Mouse (Mus musculus): ENCODE measurements at regions not wholly inside any gene's neighbourhood (a gene's known extent, or its start where the extent isn't known, plus 50 kb on each side); places are given as distances from the start of the nearest gene placed in this dataset.

DNA sequence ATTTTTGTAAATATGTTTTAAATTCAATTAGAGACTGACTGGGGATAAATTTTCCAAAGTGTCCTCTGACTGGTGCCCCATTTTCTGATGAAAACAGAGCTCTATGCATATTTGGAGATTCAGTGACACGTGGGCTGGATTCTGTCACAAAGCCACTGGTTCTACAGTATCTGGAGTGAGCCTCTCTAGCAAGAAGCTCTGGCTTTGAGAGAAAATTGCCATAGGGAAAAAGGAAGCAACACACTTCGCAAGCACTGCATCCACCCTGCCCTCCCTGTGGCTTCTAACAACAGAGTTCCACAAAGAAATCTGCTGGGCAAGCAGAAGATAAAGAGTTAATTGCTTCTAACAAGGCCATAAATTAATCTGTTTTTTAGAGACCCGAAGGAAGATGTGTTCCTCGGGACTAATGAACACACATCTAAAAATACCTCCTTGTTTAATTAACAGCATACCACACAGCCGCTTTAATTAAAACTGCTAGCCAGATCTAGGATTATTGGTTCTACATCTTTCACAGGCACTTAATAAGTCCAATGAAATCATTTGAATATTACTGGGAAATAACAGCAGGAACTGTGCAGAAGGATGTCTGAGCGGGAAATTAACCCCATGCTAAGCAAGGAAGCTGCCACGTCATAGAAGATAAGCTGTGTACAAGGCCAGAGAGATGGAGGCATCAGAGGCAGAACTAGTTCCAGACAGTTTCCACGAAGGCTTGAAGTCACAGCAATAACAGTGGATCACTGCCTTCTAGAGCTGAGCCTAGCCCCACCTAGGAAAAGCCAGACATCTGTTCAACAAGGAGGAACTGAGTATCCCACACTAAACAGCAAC, 113.7 kb upstream of the Ccdc85a start:
- Histone ChIP-seq H3K9me3 (no peaks in the 10 kb centered on the region), H3K4me2 (peak overlapping the region; percentile 27), H3K36me3 (no peaks in the 10 kb centered on the region), H3K9ac (no peak overlapping the region), H3K4me3 (no peak overlapping the region), H3K4me1 (replicated peaks) (0 out of 2 replicates have a peak, but pooled peaks cover 6% of the 10 kb centered on the region), H3K27ac (replicated peaks) (peak overlapping the region; percentile 40), H3K27me3 (no peaks in the 10 kb centered on the region)
- 26% methylated on average over 8 of the region's 8 CpGs for WGBS
- peak; percentile 72 for ATAC-seq (ENCODE audit: low FRiP score, low read depth)

DNA sequence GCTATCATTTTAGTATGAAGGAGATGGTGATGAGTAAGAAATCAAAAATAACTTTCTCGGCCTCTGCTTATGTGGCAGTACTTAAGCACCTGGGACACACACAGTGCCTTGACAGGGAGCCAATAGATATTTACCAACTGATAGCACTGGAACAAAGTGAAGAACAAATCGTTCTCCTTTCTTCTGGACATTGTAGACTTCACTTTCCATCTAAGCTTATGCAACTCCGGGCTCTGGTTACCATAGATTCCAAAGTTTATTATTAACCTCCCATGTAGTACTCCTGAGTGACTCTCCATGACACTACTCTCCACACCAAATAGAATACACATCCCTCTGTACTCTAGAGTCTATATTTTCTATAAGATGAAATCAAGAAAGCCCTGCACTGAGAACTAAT, 110.9 kb upstream of the Ccdc85a start:
- no peak overlapping the region for H3K27ac ChIP-seq (replicated peaks)
- H3K36me3 ChIP-seq = no peaks in the 10 kb centered on the region
- H3K27me3 ChIP-seq = no peaks in the 10 kb centered on the region
- no peaks in the 10 kb centered on the region for H3K9me3 ChIP-seq
- no peak overlapping the region for H3K4me2 ChIP-seq
- no peak for ATAC-seq (ENCODE audit: low FRiP score, low read depth)
- H3K4me3 ChIP-seq = no peak overlapping the region
- no peak overlapping the region for H3K9ac ChIP-seq
- 0 out of 2 replicates have a peak, but pooled peaks cover 8% of the 10 kb centered on the region for H3K4me1 ChIP-seq (replicated peaks)
- 77% methylated on average over 3 of the region's 3 CpGs for WGBS

DNA sequence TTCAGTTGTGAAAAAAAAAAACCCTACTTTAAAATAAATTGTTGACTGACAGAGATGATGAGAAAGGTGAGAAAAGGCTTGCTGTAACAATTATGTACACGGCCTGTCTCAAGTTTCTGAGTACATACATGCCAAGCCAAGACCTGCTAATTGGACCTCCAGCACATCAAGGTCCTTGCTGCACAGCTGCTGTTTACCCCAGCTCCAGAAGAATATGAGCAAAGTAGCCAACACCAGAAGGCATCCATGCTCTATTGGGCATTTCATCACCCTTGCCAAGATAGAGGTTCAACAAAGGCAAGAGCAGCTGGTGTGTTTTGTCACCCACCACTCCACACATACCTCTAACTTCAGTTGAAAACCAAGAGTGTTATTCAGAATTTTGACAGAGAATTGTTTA, 109.2 kb upstream of the Ccdc85a start:
- peak overlapping the region; percentile 46 for H3K27ac ChIP-seq (replicated peaks)
- no peak for ATAC-seq (ENCODE audit: low FRiP score, low read depth)
- no peak overlapping the region for H3K4me3 ChIP-seq
- no peak overlapping the region for H3K4me2 ChIP-seq
- no peaks in the 10 kb centered on the region for H3K36me3 ChIP-seq
- no peaks in the 10 kb centered on the region for H3K27me3 ChIP-seq
- WGBS = 37% methylated on average over 1 of the region's 1 CpGs
- no peaks in the 10 kb centered on the region for H3K9me3 ChIP-seq
- H3K9ac ChIP-seq = no peak overlapping the region
- H3K4me1 ChIP-seq (replicated peaks) = 0 out of 2 replicates have a peak, but pooled peaks cover 8% of the 10 kb centered on the region

DNA sequence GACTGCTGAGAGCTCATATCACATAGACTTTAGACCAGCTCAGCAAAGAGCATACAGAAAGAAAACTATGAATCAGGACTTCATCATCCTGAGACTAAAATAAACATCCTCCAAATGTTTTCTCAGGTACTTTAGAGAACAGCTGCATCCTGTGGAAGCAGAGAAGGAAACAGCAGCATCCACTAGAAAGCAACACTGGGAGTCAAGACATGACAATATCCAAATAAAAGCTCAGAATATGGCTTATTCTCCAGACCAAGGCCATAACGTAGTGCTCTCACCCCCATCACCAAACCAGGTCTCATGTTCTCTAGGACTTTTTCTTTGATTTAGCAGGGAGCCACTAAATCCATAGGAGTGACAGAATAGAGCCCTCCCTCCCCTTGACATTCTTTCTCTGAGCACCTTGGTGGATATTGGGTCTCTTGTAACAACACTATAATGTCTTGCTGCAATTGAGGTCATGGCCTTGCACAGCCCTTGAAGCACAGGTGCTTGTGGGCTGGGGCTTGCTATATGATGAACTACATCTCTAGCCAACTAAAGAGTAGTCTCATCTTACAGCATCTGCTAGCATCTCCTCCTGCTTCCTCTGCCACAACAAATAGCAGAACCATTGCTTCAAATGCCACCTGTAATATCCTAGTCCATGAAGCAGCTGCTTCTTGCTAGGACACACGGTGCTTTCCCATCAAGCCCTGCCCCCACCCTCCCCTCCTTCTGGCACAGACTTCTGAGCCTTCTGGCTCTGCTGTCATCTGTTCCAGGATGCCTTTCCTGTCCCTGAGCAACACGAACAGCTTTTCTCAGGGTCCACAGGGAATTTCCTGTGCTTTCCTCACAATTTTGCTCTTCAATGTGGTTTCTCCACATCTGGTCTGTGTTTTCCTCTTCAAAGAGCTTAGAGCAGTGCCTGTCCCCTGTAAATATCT, 108.4 kb upstream of the Ccdc85a start:
- no peaks in the 10 kb centered on the region for H3K36me3 ChIP-seq
- no peaks in the 10 kb centered on the region for H3K27me3 ChIP-seq
- ATAC-seq (ENCODE audit: low FRiP score, low read depth) = peak; percentile 88
- 32% methylated on average over 3 of the region's 3 CpGs for WGBS
- H3K9me3 ChIP-seq = no peaks in the 10 kb centered on the region
- no peak overlapping the region for H3K4me2 ChIP-seq
- peak overlapping the region; percentile 46 for H3K27ac ChIP-seq (replicated peaks)
- 0 out of 2 replicates have a peak, but pooled peaks cover 3% of the 10 kb centered on the region for H3K4me1 ChIP-seq (replicated peaks)
- H3K4me3 ChIP-seq = no peak overlapping the region
- H3K9ac ChIP-seq = no peak overlapping the region

DNA sequence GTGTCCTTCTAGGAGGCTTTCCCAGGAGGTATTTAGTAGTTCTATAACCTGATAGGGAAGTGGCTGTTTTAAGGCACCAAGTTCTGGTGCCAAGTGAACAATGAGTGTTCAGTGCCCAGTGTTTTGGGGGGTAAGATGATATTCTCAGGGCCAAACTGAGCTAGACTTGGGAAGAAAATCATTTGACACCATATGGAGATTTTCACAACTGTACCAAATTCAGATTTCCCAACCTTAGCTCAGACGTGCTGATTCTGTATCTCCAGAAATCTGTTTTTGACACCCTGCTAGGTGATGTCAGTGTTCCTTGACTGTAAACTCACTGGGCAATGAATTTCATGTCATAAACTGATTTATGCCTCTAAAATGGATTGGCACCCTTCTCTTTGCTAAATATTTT, 104.3 kb upstream of the Ccdc85a start:
- ATAC-seq (ENCODE audit: low FRiP score, low read depth) = no peak
- 80% methylated on average over 1 of the region's 1 CpGs for WGBS
- Histone ChIP-seq H3K9me3 (no peaks in the 10 kb centered on the region), H3K27me3 (no peaks in the 10 kb centered on the region), H3K4me2 (no peak overlapping the region), H3K4me1 (replicated peaks) (0 out of 2 replicates have a peak, but pooled peaks cover 3% of the 10 kb centered on the region), H3K27ac (replicated peaks) (no peak overlapping the region), H3K36me3 (no peaks in the 10 kb centered on the region), H3K4me3 (no peak overlapping the region), H3K9ac (no peak overlapping the region)

DNA sequence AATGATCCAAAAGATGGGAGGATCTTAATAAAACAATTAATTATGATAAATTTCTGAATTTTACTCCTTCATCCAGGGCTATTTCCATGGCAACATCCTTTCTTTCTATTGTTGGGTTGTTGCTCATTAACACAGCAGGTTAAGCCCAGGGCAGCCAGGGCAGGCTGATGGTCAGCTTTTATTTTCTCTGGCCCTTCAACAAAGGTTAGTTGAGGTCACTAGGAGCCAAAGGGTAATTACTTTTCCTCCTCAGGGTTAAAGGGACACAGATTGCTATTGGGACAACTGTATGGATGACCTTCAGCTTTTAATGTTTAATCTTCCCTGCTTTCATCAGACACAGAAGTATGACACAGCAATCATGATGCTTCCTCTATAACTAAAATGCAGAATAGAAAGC, 101.3 kb upstream of the Ccdc85a start:
- Histone ChIP-seq H3K4me1 (replicated peaks) (no peaks in the 10 kb centered on the region), H3K36me3 (no peaks in the 10 kb centered on the region), H3K27ac (replicated peaks) (no peak overlapping the region), H3K4me3 (no peak overlapping the region), H3K9ac (no peak overlapping the region), H3K9me3 (no peaks in the 10 kb centered on the region), H3K27me3 (no peaks in the 10 kb centered on the region), H3K4me2 (no peak overlapping the region)
- ATAC-seq (ENCODE audit: low FRiP score, low read depth) = no peak

DNA sequence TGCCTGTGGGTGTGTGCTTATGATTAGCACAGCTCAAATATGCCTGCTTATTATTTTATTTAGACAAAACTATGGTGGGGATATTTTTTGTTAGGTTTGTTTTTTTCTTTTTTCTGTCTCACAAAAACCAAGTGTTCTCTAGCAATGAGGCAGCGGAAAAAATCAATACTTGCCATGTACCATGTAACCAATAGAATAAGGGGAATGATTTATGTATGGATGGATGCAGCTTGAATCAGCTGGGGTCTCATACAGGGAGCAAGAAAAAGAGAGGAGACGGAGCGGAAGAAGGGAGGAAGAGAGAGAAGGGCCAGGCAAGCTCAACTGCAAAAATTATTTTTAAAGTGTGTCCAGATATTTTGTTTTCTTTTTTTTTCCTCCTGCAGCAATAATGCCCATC, 97.2 kb upstream of the Ccdc85a start:
- Histone ChIP-seq H3K4me2 (0 out of 2 replicates have a peak overlapping the region, but pooled peaks have one; percentile 1), H3K4me3 (no peak overlapping the region), H3K9me3 (no peaks in the 10 kb centered on the region), H3K9ac (no peak overlapping the region), H3K27ac (replicated peaks) (no peak overlapping the region), H3K27me3 (no peaks in the 10 kb centered on the region), H3K4me1 (replicated peaks) (no peaks in the 10 kb centered on the region), H3K36me3 (no peaks in the 10 kb centered on the region)
- no peak for ATAC-seq (ENCODE audit: low FRiP score, low read depth)
- 54% methylated on average over 3 of the region's 3 CpGs for WGBS

DNA sequence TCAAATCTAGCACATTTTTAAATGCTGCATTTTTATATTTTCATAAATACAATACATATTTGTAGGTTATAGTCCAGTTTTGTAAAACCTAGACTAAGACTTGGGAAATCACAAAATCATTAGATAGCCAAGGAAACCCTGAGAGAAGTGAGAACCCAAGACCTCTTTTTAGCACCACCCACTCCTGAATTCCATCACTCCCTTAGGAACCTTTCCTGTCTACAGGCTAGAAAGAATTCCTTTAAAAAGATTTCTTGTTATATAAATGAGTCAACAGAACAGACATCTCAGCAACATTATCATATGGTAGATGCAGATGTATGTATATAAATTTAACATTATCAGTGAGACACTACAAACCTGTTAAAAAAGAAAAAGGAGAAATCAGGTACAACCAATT, 86.6 kb upstream of the Ccdc85a start:
- no peaks in the 10 kb centered on the region for H3K27me3 ChIP-seq
- H3K9ac ChIP-seq = no peak overlapping the region
- H3K4me1 ChIP-seq (replicated peaks) = no peaks in the 10 kb centered on the region
- H3K36me3 ChIP-seq = no peaks in the 10 kb centered on the region
- no peaks in the 10 kb centered on the region for H3K9me3 ChIP-seq
- H3K4me2 ChIP-seq = no peak overlapping the region
- no peak overlapping the region for H3K27ac ChIP-seq (replicated peaks)
- no peak overlapping the region for H3K4me3 ChIP-seq
- no peak for ATAC-seq (ENCODE audit: low FRiP score, low read depth)

DNA sequence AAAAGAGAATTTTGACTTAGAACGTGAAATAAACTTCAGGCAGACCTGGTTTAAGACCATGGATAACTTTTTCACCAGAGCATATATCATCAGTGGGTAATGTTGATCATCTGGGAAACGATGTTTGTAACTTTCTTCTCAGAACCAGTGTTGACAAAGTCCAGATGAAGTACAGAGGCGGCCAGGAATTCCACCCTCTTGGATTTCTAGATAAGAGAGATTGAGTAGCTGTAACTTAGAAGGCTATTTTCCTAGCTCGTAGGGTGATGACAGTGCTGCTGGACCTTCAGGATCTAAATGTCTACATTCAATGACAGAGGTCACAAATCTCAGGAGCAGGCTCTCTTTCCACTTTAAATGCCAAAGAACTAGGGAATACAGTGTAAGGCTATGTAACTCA, 85.2 kb upstream of the Ccdc85a start:
- H3K4me3 ChIP-seq = no peak overlapping the region
- H3K4me1 ChIP-seq (replicated peaks) = no peaks in the 10 kb centered on the region
- H3K9me3 ChIP-seq = no peaks in the 10 kb centered on the region
- H3K9ac ChIP-seq = no peak overlapping the region
- 87% methylated on average over 4 of the region's 4 CpGs for whole genome bisulfite sequencing
- H3K27ac ChIP-seq (replicated peaks) = no peak overlapping the region
- no peak for ATAC-seq (ENCODE audit: low FRiP score, low read depth)
- no peak overlapping the region for H3K4me2 ChIP-seq
- no peaks in the 10 kb centered on the region for H3K36me3 ChIP-seq
- H3K27me3 ChIP-seq = no peaks in the 10 kb centered on the region

DNA sequence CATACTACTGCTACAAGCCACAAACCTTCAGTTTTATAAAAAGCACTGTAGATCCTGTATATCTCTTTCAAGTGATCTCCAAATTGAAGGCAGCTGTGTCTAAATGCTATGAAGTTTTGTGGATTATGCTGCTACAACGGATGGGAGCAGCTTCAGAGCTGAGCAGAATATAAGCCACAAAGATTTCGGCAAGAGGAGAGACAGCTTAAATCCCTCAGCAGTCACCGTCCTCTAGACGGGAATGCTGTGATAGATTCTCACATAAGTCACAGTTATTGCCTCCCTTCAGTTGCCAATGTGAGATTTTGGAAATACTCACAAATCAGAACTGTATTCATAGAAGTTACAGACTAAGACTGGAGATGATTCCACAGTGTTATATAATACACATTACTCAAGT, 76.3 kb upstream of the Ccdc85a start:
- Histone ChIP-seq H3K4me1 (replicated peaks) (no peaks in the 10 kb centered on the region), H3K27ac (replicated peaks) (no peak overlapping the region), H3K27me3 (no peaks in the 10 kb centered on the region), H3K9ac (no peak overlapping the region), H3K9me3 (no peaks in the 10 kb centered on the region), H3K4me2 (no peak overlapping the region), H3K36me3 (no peaks in the 10 kb centered on the region), H3K4me3 (no peak overlapping the region)
- no peak for ATAC-seq (ENCODE audit: low FRiP score, low read depth)
- WGBS = 86% methylated on average over 4 of the region's 4 CpGs

DNA sequence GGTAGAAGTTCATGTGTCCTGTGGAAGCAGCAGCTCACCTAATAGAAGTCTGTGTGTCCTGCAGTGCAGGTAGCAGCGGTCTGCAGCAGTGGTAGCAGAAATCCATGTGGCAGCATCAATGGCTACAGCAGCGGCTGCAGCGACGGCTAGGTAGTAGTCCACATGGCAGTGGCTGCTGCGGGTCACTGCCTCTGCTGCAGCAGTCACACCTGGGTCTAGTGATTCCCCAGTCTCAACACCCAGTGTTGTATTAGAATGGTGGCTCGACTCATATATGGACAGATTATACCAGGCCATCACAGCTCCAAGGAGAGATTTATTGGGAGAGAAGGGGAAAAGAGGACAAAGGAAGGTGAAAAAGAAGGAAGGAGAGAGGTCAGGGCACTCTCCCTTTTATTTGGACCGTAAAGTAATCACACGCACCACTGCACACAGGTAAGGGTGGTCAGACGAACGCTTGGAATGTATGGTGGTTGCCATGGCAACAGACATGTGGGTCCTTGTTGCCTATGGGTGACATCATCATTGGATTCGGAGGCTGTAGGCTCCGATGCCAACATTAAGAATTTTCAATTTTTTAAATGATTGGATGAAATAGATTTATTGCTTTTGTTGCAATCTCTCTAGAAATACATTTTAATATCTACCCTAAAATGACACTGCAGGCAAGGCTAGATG, 71.2 kb upstream of the Ccdc85a start:
- peak; percentile 45; the same call in 1 of the 2 replicates for ATAC-seq (ENCODE audit: low FRiP score, low read depth)
- Histone ChIP-seq H3K4me2 (no peak overlapping the region), H3K36me3 (no peaks in the 10 kb centered on the region), H3K4me3 (no peak overlapping the region), H3K27me3 (no peaks in the 10 kb centered on the region), H3K9ac (no peak overlapping the region), H3K4me1 (replicated peaks) (no peaks in the 10 kb centered on the region), H3K27ac (replicated peaks) (no peak overlapping the region), H3K9me3 (no peaks in the 10 kb centered on the region)
- WGBS = 81% methylated on average over 12 of the region's 12 CpGs

DNA sequence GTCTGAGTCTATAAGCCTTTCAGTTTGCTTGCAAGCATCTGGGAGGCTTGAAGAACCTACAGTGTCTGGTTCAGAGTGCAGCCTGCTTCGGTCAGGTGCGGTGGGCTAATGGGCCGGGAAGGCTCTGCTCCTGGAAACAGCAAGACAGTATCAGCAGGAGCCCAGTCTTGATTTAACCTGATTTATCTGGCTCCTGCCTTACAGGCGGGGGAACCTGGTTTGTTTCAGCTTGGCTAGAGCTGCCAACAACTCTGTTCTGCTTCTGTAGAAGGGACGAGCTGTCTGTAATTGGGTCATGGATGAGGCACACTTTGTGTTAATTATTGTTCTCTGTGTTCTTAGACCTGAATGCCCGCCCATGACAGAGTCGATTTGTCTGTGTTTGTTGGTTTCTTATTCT, 65.3 kb upstream of the Ccdc85a start:
- Histone ChIP-seq H3K9ac (no peak overlapping the region), H3K27me3 (no peaks in the 10 kb centered on the region), H3K4me1 (replicated peaks) (no peaks in the 10 kb centered on the region), H3K9me3 (no peaks in the 10 kb centered on the region), H3K4me2 (no peak overlapping the region), H3K27ac (replicated peaks) (no peak overlapping the region), H3K4me3 (no peak overlapping the region), H3K36me3 (no peaks in the 10 kb centered on the region)
- no peak for ATAC-seq (ENCODE audit: low FRiP score, low read depth)
- 76% methylated on average over 7 of the region's 7 CpGs for WGBS

Measured in hindbrain, embryonic 15.5 days (tissue).